Mouse (Mus musculus) cortical plate, adult 2 months (tissue): ENCODE measurements around the gene Prickle4.

Experiments used
- CTCF ChIP-seq: fragments of 200-500 bp; IDR thresholded peaks from 2 replicates; pipeline ENCODE4 v1.5.1; 2011; ENCODE audit warnings: mild to moderate bottlenecking, control low read depth, low read length; ENCODE audit not compliant: insufficient read depth; ENCODE audit errors: extremely low read depth
- POLR2A ChIP-seq: fragments of 200-500 bp; IDR thresholded peaks from 2 replicates; pipeline ENCODE4 v1.6.1; 2011; ENCODE audit warnings: mild to moderate bottlenecking, low read length, control low read depth; ENCODE audit not compliant: insufficient read depth; ENCODE audit errors: extremely low read depth

- no peak for TF ChIP-seq POLR2A
- TF ChIP-seq CTCF = no peak
Observed at GRCm38 (mm10) chr17:47642992-47643391, 51.5 kb downstream of the Prickle4 start.
